Comparison of ENCODE assay signal across 11 mouse cellular contexts in genomic region chr4:116174466-116175116, GRCm38 (mm10). TPM values are rescaled to one million over a fixed set of nuclear protein-coding genes. Genes with fewer than 3 reads are reported as not detected.
DNase-seq lines count a peak whose midpoint lies in the region; ATAC-seq and TF ChIP-seq lines count a peak whose summit lies in the region.
"Had no signal": no experiment of that assay in that cellular context is flagged by ENCODE, and none has a peak within 500 bp of the region (broad histone marks: within the 10 kb centered on the region; RNA-seq: fewer than 3 reads in every experiment).

No protein-coding gene starts in this region.

- DNase-seq in heart, postnatal 25 days (ENCODE audit: low spot score), result no peak
- peak; percentile 29 to 70 for DNase-seq in adrenal gland, postnatal 36 days
- DNase-seq in heart, postnatal 0 days (ENCODE audit: low spot score), result peak; percentile 68
- DNase-seq in layer of hippocampus, adult 9-11 months, result no peak
- DNase-seq in spleen, adult 12 weeks (ENCODE audit: low spot score), result no peak
- DNase-seq: liver, embryonic 13.5 days had no signal

- no peaks in the 10 kb centered on the region for H3K36me3 ChIP-seq in heart, embryonic 12.5 days
- no peaks in the 10 kb centered on the region for H3K36me3 ChIP-seq in heart, postnatal 0 days (replicated peaks; ENCODE audit: control insufficient read depth, insufficient read depth, low read length)
- H3K36me3 ChIP-seq in lung, embryonic 16.5 days (ENCODE audit: control insufficient read depth, insufficient read depth, low read length), result no peaks in the 10 kb centered on the region
- H3K36me3 ChIP-seq: embryonic facial prominence, embryonic 15.5 days; liver, embryonic 13.5 days had no signal

- no peak for TF ChIP-seq CTCF in heart, postnatal 0 days (IDR thresholded peaks at IDR 0.05; ENCODE audit: low read depth)

- 17% methylated on average over 6 of the region's 6 CpGs for WGBS in heart, embryonic 12.5 days
- 16% methylated on average over 6 of the region's 6 CpGs for WGBS in heart, postnatal 0 days
- WGBS in lung, embryonic 16.5 days, result 29% methylated on average over 6 of the region's 6 CpGs

- H3K27me3 ChIP-seq in heart, embryonic 12.5 days (replicated peaks), result no peaks in the 10 kb centered on the region
- no peaks in the 10 kb centered on the region for H3K27me3 ChIP-seq in heart, postnatal 0 days (ENCODE audit: control insufficient read depth, insufficient read depth, low read length)
- no peaks in the 10 kb centered on the region for H3K27me3 ChIP-seq in lung, embryonic 16.5 days (ENCODE audit: control insufficient read depth, insufficient read depth, low read depth, low read length)
- H3K27me3 ChIP-seq: embryonic facial prominence, embryonic 15.5 days had no signal

- H3K4me3 ChIP-seq in heart, embryonic 12.5 days, result no peak overlapping the region
- H3K4me3 ChIP-seq in heart, postnatal 0 days (ENCODE audit: low read depth, low read length), result no peak overlapping the region
- no peak overlapping the region for H3K4me3 ChIP-seq in lung, embryonic 16.5 days (ENCODE audit: low read length)
- H3K4me3 ChIP-seq: embryonic facial prominence, embryonic 15.5 days; liver, embryonic 13.5 days had no signal

- H3K4me2 ChIP-seq in heart, embryonic 12.5 days, result peak overlapping the region; percentile 17; the same call in 1 of the 2 replicates
- H3K4me2 ChIP-seq in heart, postnatal 0 days (ENCODE audit: low read depth, low read length), result no peak overlapping the region
- no peak overlapping the region for H3K4me2 ChIP-seq in lung, embryonic 16.5 days (ENCODE audit: low read depth, low read length)
- H3K4me2 ChIP-seq: embryonic facial prominence, embryonic 15.5 days; liver, embryonic 13.5 days had no signal

- no peaks in the 10 kb centered on the region for H3K9me3 ChIP-seq in heart, embryonic 12.5 days (replicated peaks)
- H3K9me3 ChIP-seq in heart, postnatal 0 days (replicated peaks; ENCODE audit: control insufficient read depth, low read length), result no peaks in the 10 kb centered on the region
- H3K9me3 ChIP-seq in lung, embryonic 16.5 days (ENCODE audit: control insufficient read depth, low read length), result no peaks in the 10 kb centered on the region
- H3K9me3 ChIP-seq: embryonic facial prominence, embryonic 15.5 days; liver, embryonic 13.5 days had no signal

- intact Hi-C loops in heart, postnatal 25 days (cut with DNase I), result loop anchor here (5.0 kb wide), 1 partner anchor 273 kb away; no protein-coding TSS in a partner anchor

- TF ChIP-seq EP300 in heart, postnatal 0 days (IDR thresholded peaks at IDR 0.05; ENCODE audit: low read depth), result no peak

- ATAC-seq in heart, embryonic 12.5 days (ENCODE audit: insufficient number of reproducible peaks, low FRiP score), result peak; percentile 68
- ATAC-seq in heart, postnatal 0 days (ENCODE audit: insufficient read depth, low read depth), result peak; percentile 55
- no peak for ATAC-seq in lung, embryonic 16.5 days (ENCODE audit: low read depth)
- no peak for ATAC-seq in CD4-positive, CD25-positive, alpha-beta regulatory T cell, adult 4 months

- peak overlapping the region; percentile 55; the same call in 1 of the 2 replicates for H3K9ac ChIP-seq in heart, embryonic 12.5 days
- 0 out of 2 replicates have a peak overlapping the region, but pooled peaks have one; percentile 24 for H3K9ac ChIP-seq in heart, postnatal 0 days (replicated peaks; ENCODE audit: low read depth, low read length)
- H3K9ac ChIP-seq in lung, embryonic 16.5 days (ENCODE audit: low read length), result no peak overlapping the region
- H3K9ac ChIP-seq: embryonic facial prominence, embryonic 15.5 days; liver, embryonic 13.5 days had no signal

- peak overlapping the region; percentile 90 for H3K27ac ChIP-seq in heart, embryonic 12.5 days (ENCODE audit: poor library complexity, severe bottlenecking)
- H3K27ac ChIP-seq in heart, postnatal 0 days (ENCODE audit: low read depth), result peak overlapping the region; percentile 88
- peak overlapping the region; percentile 33; the same call in 1 of the 2 replicates for H3K27ac ChIP-seq in lung, embryonic 16.5 days (ENCODE audit: low read length)
- H3K27ac ChIP-seq: liver, embryonic 13.5 days had no signal

- peaks cover 43% of the 10 kb centered on the region for H3K4me1 ChIP-seq in heart, embryonic 12.5 days (replicated peaks)
- peaks cover 32% of the 10 kb centered on the region for H3K4me1 ChIP-seq in heart, postnatal 0 days (ENCODE audit: control insufficient read depth, insufficient read depth)
- peaks cover 33% of the 10 kb centered on the region for H3K4me1 ChIP-seq in lung, embryonic 16.5 days (replicated peaks; ENCODE audit: control insufficient read depth, insufficient read depth, low read length)

RNA-seq across cellular contexts. Expression of gene Gm49337, which starts 1.4 kb away (rescaled TPM):
- not detected in 2 replicates for polyA plus RNA-seq in heart, embryonic 12.5 days (2016; fragmentation: Nextera tagmentation; extraction: Ambion mirVana)
- total RNA-seq in heart, postnatal 25 days (2021), result under 1 TPM in 1 of 2 experiments, not detected in 1; 0.39 TPM
- total RNA-seq in adrenal gland, postnatal 36 days (2021), result not detected
- total RNA-seq in heart, postnatal 0 days (2014; rRNA removed; ENCODE audit: low replicate concordance), result not detected in 2 replicates
- polyA plus RNA-seq in heart, postnatal 0 days (2015; fragmentation: Nextera tagmentation; extraction: Ambion mirVana), result not detected in 2 replicates
- not detected in 2 replicates for polyA plus RNA-seq in lung, embryonic 16.5 days (2015; fragmentation: Nextera tagmentation; extraction: Ambion mirVana)
- not detected for polyA plus RNA-seq in CD4-positive, CD25-positive, alpha-beta regulatory T cell, adult 4 months (2017; shearing (Covaris generic))
- polyA plus RNA-seq: embryonic facial prominence, embryonic 15.5 days; liver, embryonic 13.5 days; small intestine, adult 2 months had no signal

RNA-seq across cellular contexts. Expression of gene 1700042G07Rik, which starts 1.4 kb away (rescaled TPM):
- not detected in 2 replicates for polyA plus RNA-seq in heart, embryonic 12.5 days (2016; fragmentation: Nextera tagmentation; extraction: Ambion mirVana)
- not detected for total RNA-seq in heart, postnatal 25 days (2021)
- not detected for total RNA-seq in adrenal gland, postnatal 36 days (2021)
- not detected in 2 replicates for total RNA-seq in heart, postnatal 0 days (2014; rRNA removed; ENCODE audit: low replicate concordance)
- polyA plus RNA-seq in heart, postnatal 0 days (2015; fragmentation: Nextera tagmentation; extraction: Ambion mirVana), result not detected in 2 replicates
- not detected in 2 replicates for polyA plus RNA-seq in lung, embryonic 16.5 days (2015; fragmentation: Nextera tagmentation; extraction: Ambion mirVana)
- polyA plus RNA-seq in CD4-positive, CD25-positive, alpha-beta regulatory T cell, adult 4 months (2017; shearing (Covaris generic)), result not detected
- polyA plus RNA-seq: embryonic facial prominence, embryonic 15.5 days; liver, embryonic 13.5 days; small intestine, adult 2 months had no signal

RNA-seq across cellular contexts. Expression of gene Tspan1, which starts 7.2 kb away (rescaled TPM):
- not detected in 2 replicates for polyA plus RNA-seq in heart, embryonic 12.5 days (2016; fragmentation: Nextera tagmentation; extraction: Ambion mirVana)
- not detected for total RNA-seq in heart, postnatal 25 days (2021)
- total RNA-seq in adrenal gland, postnatal 36 days (2021), result not detected
- total RNA-seq in heart, postnatal 0 days (2014; rRNA removed; ENCODE audit: low replicate concordance), result 1.8 TPM in 1 of 2 replicates, not detected in the other
- 2.8 TPM in 1 of 2 replicates, not detected in the other for polyA plus RNA-seq in heart, postnatal 0 days (2015; fragmentation: Nextera tagmentation; extraction: Ambion mirVana)
- 22.6 and 25.9 TPM in 2 replicates for polyA plus RNA-seq in lung, embryonic 16.5 days (2015; fragmentation: Nextera tagmentation; extraction: Ambion mirVana)
- polyA plus RNA-seq in CD4-positive, CD25-positive, alpha-beta regulatory T cell, adult 4 months (2017; shearing (Covaris generic)), result under 1 TPM in 1 of 2 experiments, not detected in 1; 0.27 TPM
- polyA plus RNA-seq: liver, embryonic 13.5 days had no signal

RNA-seq across cellular contexts. Expression of gene Lurap1, which starts 23.5 kb away (rescaled TPM):
- 2.3 and 2.6 TPM in 2 replicates for polyA plus RNA-seq in heart, embryonic 12.5 days (2016; fragmentation: Nextera tagmentation; extraction: Ambion mirVana)
- total RNA-seq in heart, postnatal 25 days (2021), result 1 to 10 TPM; 3.3 to 3.9 TPM
- 10 to 100 TPM in 1 of 2 experiments, 1 to 10 TPM in 1; 7.6 to 10.1 TPM for total RNA-seq in adrenal gland, postnatal 36 days (2021)
- total RNA-seq in heart, postnatal 0 days (2014; rRNA removed; ENCODE audit: low replicate concordance), result 1.5 and 2.1 TPM in 2 replicates
- 0.97 and 1.1 TPM in 2 replicates for polyA plus RNA-seq in heart, postnatal 0 days (2015; fragmentation: Nextera tagmentation; extraction: Ambion mirVana)
- polyA plus RNA-seq in lung, embryonic 16.5 days (2015; fragmentation: Nextera tagmentation; extraction: Ambion mirVana), result 3.6 and 3.7 TPM in 2 replicates
- under 1 TPM; 0.39 to 0.61 TPM for polyA plus RNA-seq in CD4-positive, CD25-positive, alpha-beta regulatory T cell, adult 4 months (2017; shearing (Covaris generic))

RNA-seq across cellular contexts. Expression of gene Pik3r3, which starts 46.8 kb away (rescaled TPM):
- polyA plus RNA-seq in heart, embryonic 12.5 days (2016; fragmentation: Nextera tagmentation; extraction: Ambion mirVana), result 25.6 and 25.8 TPM in 2 replicates
- total RNA-seq in heart, postnatal 25 days (2021), result 10 to 100 TPM; 12.9 to 13.1 TPM
- total RNA-seq in adrenal gland, postnatal 36 days (2021), result 10 to 100 TPM; 15.7 to 19.7 TPM
- total RNA-seq in heart, postnatal 0 days (2014; rRNA removed; ENCODE audit: low replicate concordance), result 7.7 and 8.5 TPM in 2 replicates
- polyA plus RNA-seq in heart, postnatal 0 days (2015; fragmentation: Nextera tagmentation; extraction: Ambion mirVana), result 8.0 and 10.3 TPM in 2 replicates
- 23.6 and 25.3 TPM in 2 replicates for polyA plus RNA-seq in lung, embryonic 16.5 days (2015; fragmentation: Nextera tagmentation; extraction: Ambion mirVana)
- 1 to 10 TPM; 3.8 to 5.1 TPM for polyA plus RNA-seq in CD4-positive, CD25-positive, alpha-beta regulatory T cell, adult 4 months (2017; shearing (Covaris generic))

Comparison
In these comparisons a context has a peak if more than half of its experiments do, and no peak if none do; other contexts are left out.
1. DNase-seq: peak in adrenal gland, postnatal 36 days (2 of 2) and heart, postnatal 0 days (single experiment); none in heart, postnatal 25 days (single experiment), layer of hippocampus, adult 9-11 months (single experiment) and spleen, adult 12 weeks (single experiment).
2. ATAC-seq: peak in heart, embryonic 12.5 days (single experiment) and heart, postnatal 0 days (single experiment); none in lung, embryonic 16.5 days (single experiment) and CD4-positive, CD25-positive, alpha-beta regulatory T cell, adult 4 months (single experiment).
3. H3K27ac ChIP-seq: peak in every context shown above with its lines; median percentile 90 in heart, embryonic 12.5 days; 88 in heart, postnatal 0 days; 33 in lung, embryonic 16.5 days.